Mouse (Mus musculus) layer of hippocampus, adult 2 months (tissue): ENCODE measurements around the gene Luc7l2. TPM values are rescaled to one million over a fixed set of nuclear protein-coding genes. Genes with fewer than 3 reads are reported as not detected.
"Not testable (repeated sequence)": the region's sequence is repeated elsewhere in the genome, so short reads cannot be mapped to it uniquely, and the experiment has no call there.

Experiments
- DNase-seq, 2 experiments: peaks; one replicate each; pipeline ENCODE4 v3.0.0; 2022; ENCODE audit warnings: low spot score in 2 of 2
- H3K27ac ChIP-seq: fragments of 200-600 bp; 2 replicates; pipeline ENCODE4 v1.8.1; 2022
- H3K4me3 ChIP-seq: fragments of 200-600 bp; 2 replicates; pipeline ENCODE4 v1.8.1; 2022; ENCODE audit warnings: mild to moderate bottlenecking
- CTCF ChIP-seq: fragments of 200-600 bp; conservative IDR thresholded peaks from 2 replicates; pipeline ENCODE4 v1.8.1; 2022; ENCODE audit warnings: antibody characterized with exemption, mild to moderate bottlenecking, moderate library complexity
- total RNA-seq, 2 experiments: library from RNA; stranded (reverse); gene quantifications; 2 replicates each; pipeline ENCODE4 v1.2.3; 2021

The Luc7l2 gene
- total RNA-seq, 2 experiments from 2014 or later = 196 to 219 TPM

DNA sequence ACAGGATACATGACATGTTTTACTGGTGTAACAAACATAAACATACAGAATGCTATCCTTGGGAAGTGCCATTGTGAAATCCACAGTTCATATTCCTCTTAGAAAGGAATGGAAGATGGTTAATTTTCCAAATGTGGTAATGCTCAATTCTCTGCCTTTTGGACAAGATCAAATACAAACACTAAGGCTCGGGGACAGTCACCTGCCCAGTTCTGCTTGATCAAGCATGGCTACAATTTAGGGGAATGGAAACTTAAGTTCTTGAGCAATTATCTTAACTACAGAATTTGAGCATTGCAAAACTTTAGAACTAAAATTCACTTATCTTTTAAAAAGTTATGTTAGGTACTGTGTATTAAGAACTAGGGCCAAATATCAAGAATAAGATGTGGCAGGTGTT, 15.3 kb upstream of the Luc7l2 start:
- Histone ChIP-seq H3K4me3 (peak overlapping the region; percentile 93), H3K27ac (peak overlapping the region; percentile 99)
- DNase-seq = no peak
- no peak for TF ChIP-seq CTCF

DNA sequence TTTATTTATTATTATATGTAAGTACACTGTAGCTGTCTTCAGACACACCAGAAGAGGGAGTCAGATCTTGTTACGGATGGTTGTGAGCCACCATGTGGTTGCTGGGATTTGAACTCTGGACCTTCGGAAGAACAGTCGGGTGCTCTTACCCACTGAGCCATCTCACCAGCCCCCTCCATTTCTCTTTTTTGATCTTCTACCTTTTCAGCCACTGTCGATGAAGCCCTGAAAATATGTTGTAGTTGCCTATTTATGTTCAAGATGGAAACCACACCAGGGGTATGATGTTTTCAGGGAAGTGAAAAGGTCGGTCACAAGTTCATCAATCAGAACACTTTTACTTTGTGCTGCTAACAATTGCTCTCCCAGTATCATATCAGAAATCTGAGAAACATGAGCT, 7.0 kb upstream of the Luc7l2 start:
- H3K4me3 ChIP-seq, DNase-seq, H3K27ac ChIP-seq: not testable (repeated sequence)

DNA sequence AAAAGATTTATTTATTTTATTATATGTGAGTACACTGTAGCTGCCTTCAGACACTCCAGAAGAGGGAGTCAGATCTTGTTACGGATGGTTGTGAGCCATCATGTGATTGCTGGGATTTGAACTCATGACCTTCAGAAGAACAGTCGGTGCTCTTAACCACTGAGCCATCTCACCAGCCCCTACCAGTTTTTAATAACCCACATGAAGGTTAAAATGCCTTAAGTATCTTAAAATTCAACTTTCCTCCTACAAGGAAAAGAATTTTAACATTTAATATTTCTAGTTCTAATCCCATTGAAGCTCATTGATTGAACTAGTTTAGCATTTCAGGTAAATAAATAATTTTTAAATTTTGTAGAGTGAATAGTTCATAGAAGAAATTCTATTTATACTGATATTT, 4.1 kb upstream of the Luc7l2 start:
- not testable (repeated sequence) for DNase-seq, H3K27ac ChIP-seq, H3K4me3 ChIP-seq

DNA sequence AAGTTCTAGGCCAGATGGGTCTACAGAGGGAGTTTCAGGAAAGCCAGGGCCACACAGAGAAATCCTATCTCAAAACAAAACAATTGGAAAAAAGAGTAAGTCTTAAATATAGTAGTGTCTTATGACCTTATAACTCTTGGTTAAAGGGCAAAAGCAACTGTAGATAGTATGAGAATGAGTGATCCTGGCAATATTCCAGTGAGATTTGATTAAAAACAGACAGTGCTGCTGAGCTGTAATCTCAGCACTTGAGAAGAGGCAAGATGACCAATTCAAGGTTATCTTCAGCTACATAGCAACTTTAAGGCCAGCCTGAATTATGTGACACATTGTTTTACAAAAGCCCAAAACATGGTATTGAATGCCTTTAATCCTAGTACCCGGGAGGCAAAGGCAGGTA, 3.4 kb upstream of the Luc7l2 start:
- Histone ChIP-seq H3K4me3 (no peak overlapping the region), H3K27ac (no peak overlapping the region)
- no peak for TF ChIP-seq CTCF
- DNase-seq = no peak

DNA sequence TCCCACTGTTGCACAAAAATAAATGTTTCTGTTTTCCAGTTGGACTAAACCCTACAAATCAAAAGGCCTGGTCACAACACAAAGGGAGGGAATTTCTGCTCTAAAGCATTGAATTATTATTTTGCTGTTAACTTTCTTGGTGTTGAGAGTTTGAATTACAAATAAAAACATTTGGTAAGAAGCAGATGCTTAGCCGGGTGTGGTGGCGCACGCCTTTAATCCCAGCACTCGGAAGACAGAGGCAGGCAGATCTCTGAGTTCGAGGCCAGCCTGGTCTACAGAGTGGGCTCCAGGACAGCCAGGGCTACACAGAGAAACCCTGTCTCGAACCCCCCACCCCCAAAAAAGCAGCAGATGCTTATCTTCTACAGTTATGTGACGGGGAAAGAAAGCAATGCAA, 2.5 kb upstream of the Luc7l2 start:
- not testable (repeated sequence) for H3K4me3 ChIP-seq, H3K27ac ChIP-seq, DNase-seq

DNA sequence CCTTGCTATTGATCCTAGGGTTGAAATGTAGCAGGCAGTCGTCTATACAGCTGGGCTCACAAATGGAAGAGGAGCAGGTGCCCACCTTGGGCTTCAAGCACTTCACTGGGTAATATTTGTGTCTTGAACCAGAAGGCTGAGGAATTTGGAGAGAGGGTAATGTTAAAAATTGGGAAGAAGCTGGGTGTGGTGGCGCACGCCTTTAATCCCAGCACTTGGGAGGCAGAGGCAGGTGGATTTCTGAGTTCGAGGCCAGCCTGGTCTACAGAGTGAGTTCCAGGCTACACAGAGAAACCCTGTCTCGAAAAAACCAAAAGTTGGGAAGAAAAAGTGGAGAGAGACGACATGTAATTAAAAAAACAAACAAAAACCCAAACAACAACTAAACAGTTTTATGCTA, 1.3 kb upstream of the Luc7l2 start:
- peak overlapping the region; percentile 92 for H3K4me3 ChIP-seq
- peak overlapping the region; percentile 100 for H3K27ac ChIP-seq
- not testable (repeated sequence) for DNase-seq

DNA sequence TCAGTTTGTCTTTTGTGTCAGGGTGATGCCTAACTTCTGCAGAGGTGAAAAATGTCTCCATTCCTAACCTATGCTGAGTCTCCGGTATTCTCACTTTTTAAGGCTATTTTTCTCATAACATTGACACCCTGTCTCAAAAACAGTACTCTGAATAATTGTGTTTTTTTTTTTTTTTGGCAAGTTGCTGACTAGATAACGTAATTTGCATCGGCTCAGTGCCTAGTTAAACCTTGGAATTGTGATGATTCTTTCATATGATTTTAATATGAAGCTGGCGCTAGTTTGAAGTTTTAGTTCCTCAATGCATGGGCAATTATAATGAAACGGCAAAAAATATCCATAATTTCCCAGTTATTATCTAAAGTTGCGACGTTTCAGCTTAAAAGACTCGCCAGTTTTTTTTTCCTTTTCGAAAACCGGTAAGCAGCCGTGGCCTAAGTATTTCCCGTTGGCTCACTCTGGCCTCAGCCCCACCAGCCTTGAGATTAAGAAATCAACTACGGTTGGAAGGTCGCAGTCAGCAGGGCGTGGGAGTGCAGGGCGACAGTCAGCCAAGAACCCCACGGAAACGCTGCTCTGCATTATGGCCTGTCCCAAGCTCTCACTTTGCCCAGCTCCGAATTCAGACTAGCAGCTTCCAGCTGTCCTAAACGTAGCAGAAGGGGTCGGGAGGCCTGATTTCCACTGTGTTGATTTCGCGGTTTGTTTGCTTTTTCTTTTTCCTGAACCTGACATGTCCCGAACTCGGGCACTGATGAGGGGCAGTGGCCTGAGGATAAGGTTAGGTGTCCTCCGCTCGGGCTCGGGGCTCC, 678 bp upstream of the Luc7l2 start:
- peak overlapping the region; percentile 92 for H3K4me3 ChIP-seq
- no peak for TF ChIP-seq CTCF
- DNase-seq = peak; percentile 42 to 55
- H3K27ac ChIP-seq = peak overlapping the region; percentile 100

DNA sequence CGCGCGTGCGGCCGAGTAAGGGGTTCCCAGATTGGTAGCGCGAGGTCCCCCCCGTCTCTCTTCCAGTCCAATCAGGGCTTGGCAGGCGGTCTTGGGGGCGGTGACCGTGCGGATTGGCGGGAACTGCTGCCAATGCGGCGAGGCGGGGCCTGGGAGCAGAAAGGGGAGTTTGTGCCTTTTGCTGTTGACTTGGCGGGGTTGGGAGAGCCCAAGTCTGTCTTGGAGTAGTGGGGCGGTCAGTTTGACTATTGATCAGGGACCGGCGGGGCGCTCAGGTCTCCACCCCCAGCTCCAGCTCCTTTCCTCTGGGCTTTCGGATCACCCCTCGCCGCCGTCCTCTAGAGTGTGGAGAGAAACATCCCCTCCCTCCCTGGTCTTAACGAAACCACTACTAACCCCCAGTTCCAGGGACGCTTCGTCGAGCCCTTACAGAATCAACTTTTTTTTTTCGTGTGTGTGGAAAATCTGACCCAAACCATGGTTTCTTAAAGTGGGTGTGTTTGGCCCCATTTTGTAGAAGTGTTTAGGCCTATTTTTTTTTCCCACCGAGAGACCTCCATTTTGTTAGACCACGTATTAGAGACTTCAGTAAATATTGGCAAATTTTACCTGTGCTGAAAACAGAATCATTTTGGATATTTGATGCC, 978 bp downstream of the Luc7l2 start:
- peak; percentile 97 to 98 for DNase-seq
- H3K27ac ChIP-seq = peak overlapping the region; percentile 100
- TF ChIP-seq CTCF = no peak

DNA sequence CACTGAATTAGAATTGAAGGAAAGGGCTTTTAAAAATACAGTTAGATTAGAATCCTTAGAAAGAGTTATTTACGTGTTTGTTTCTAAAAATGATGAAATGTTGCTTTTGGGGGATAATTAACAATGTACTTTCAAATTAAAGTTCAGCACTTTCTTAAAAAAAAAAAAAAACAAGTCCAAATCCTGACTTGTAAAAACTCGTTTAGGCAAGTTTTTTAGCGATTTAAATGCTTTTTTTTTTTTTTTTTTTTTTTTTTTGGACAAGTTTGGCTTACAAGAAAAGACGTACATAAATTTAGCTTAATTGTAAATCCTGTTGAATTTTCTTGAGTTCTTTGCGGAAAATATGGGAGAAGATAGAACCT, 1.5 kb downstream of the Luc7l2 start:
- no peak for DNase-seq
- H3K4me3 ChIP-seq = peak overlapping the region; percentile 92
- TF ChIP-seq CTCF = no peak
- peak overlapping the region; percentile 100; the same call in 1 of the 2 replicates for H3K27ac ChIP-seq

More for the DNA sequence above, 978 bp downstream of the Luc7l2 start:
- H3K4me3 ChIP-seq = peak overlapping the region; percentile 92

DNA sequence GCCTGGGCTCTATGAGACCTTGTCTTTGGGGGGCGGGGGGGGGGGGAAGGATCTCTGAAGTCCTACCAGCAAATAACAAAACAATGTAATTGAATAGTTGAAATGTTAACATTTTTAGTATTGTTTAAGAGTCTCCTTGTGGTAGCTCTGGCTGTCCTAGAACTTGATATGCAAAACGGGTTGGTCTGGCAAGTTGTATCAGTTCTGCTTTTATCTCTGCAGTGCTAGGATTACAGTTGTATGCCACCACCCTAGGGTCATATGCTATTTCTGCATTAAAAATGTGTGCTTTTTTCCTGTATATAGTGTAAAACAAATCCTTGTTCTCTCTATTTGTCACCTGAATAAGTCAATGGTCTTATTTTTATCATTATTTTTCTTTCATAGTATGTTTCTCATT, 25.0 kb downstream of the Luc7l2 start:
- Histone ChIP-seq H3K27ac (no peak overlapping the region), H3K4me3 (no peak overlapping the region)
- TF ChIP-seq CTCF = no peak
- no peak for DNase-seq

DNA sequence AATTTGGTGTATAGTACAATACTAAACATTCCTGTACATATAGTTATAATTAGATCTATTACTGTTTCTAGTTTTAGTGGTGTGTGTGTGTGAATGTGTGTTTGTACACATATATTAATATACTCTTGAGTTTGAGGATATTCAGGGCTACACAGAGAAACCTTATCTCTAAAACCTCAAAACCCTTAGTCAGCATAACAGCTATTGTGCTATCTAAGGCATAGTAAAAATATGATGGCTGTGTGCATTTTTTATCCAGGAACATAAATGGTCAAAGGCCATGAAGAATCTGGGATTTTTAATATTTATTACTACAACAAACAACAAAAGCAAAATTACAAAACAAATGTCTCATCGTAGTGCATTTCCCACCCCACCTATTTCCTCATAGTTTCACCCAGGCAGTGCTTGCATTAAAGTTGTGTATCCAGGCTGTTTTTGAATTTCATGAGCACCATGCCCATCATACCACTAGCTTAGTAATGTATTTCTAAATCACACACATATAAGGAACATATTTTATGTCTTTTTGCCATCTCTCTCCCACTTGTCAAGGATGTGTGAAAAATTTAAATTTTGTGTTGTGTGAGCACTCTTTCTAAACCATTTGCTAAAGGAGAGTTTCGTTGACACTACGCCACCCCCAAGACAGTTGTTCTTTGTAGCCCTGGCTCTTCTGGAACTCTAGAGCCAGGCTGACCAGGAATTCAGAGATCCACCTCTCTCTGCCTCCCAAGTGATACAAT, 29.2 kb downstream of the Luc7l2 start:
- no peak for DNase-seq
- no peak for TF ChIP-seq CTCF
- Histone ChIP-seq H3K4me3 (no peak overlapping the region), H3K27ac (no peak overlapping the region)

DNA sequence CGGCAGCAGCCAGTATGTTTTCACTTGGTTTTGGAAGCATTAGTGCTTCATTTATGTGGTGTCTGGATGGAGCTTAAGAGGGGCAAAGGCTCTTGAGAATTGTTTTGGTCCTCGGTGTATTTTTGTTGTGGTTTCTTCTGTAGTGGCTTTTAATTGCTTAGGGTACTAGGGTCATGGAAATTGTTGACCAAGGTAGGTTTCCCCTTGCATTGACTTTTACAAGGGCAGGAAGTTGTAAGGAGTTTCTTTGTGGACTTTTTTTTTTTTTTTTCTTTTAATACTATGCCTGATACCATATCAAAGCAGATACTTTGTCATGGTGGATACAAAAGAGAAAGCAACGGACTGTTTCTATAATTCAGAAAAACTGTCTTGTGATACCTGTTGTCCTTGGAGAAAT, 30.6 kb downstream of the Luc7l2 start:
- TF ChIP-seq CTCF = no peak
- no peak overlapping the region for H3K27ac ChIP-seq
- no peak overlapping the region for H3K4me3 ChIP-seq
- no peak for DNase-seq

DNA sequence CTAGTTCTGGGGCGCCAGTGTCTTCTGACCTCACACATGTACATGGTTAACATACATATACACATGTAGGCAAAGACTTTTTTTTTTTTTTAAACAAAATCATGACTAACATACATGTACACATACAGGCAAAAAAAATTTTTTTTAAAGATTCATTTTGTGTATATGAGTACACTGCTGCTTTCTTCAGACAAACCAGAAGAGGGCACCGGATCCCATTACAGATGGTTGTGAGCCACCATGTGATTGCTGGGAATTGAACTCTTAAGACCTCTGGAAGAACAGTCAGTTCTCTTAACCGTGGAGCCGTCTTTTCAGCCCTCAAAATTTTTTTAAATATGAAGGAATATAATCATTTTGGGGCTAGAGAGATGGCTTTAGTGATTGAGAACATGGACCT, 46.3 kb downstream of the Luc7l2 start:
- peak; percentile 54 for TF ChIP-seq CTCF
- DNase-seq = no peak
- no peak overlapping the region for H3K27ac ChIP-seq
- no peak overlapping the region for H3K4me3 ChIP-seq
